Mouse (Mus musculus) lung, postnatal 0 days (tissue): Measurements from ENCODE around the gene Pdap1. TPM values are rescaled to one million over a fixed set of nuclear protein-coding genes. Genes with fewer than 3 reads are reported as not detected.
"Not testable (repeated sequence)": the region's sequence is repeated elsewhere in the genome, so short reads cannot be mapped to it uniquely, and the experiment has no call there.

Experiments used
- ATAC-seq: fragments of 200-750 bp; cut with Nextera tagmentation; 2 replicates; pipeline ENCODE4 v1.8.0; 2017; ENCODE audit warnings: moderate library complexity
- DNase-seq: peaks from one replicate; pipeline ENCODE4 v3.0.0-alpha.2; 2016; ENCODE audit warnings: low spot score
- H3K27ac ChIP-seq: fragments of 300-500 bp; sonication (generic); 2 replicates; pipeline ENCODE4 v1.5.1; 2014; ENCODE audit warnings: antibody characterized with exemption, mild to moderate bottlenecking, low read length, mixed read lengths
- H3K27me3 ChIP-seq: fragments of 300-500 bp; sonication (generic); replicated peaks from 2 replicates; pipeline ENCODE4 v1.6.1; 2014; ENCODE audit warnings: low read length, mixed read lengths; ENCODE audit not compliant: insufficient read depth
- H3K36me3 ChIP-seq: fragments of 300-500 bp; sonication (generic); 2 replicates; pipeline ENCODE4 v1.6.1; 2014; ENCODE audit warnings: low read length, mixed read lengths; ENCODE audit not compliant: insufficient read depth
- H3K4me1 ChIP-seq: fragments of 300-500 bp; sonication (generic); 2 replicates; pipeline ENCODE4 v1.6.1; 2014; ENCODE audit warnings: antibody characterized with exemption, low read depth, low read length, mixed read lengths; ENCODE audit not compliant: insufficient read depth
- H3K4me2 ChIP-seq: fragments of 300-500 bp; sonication (generic); replicated peaks from 2 replicates; pipeline ENCODE4 v1.6.1; 2014; ENCODE audit warnings: low read depth, mild to moderate bottlenecking, low read length, moderate library complexity, mixed read lengths
- H3K4me3 ChIP-seq: fragments of 300-500 bp; sonication (generic); 2 replicates; pipeline ENCODE4 v1.5.1; 2014; ENCODE audit warnings: low read depth, low read length
- H3K9ac ChIP-seq: fragments of 300-500 bp; sonication (generic); replicated peaks from 2 replicates; pipeline ENCODE4 v1.6.1; 2014; ENCODE audit warnings: low read depth, mild to moderate bottlenecking
- H3K9me3 ChIP-seq: fragments of 300-500 bp; sonication (generic); 2 replicates; pipeline ENCODE4 v1.6.1; 2016; ENCODE audit warnings: low read length, mixed read lengths
- CTCF ChIP-seq: IDR thresholded peaks from 2 replicates; pipeline ENCODE4 v1.5.1; 2016; ENCODE audit warnings: antibody characterized with exemption, mild to moderate bottlenecking
- EP300 ChIP-seq: IDR thresholded peaks from 2 replicates; pipeline ENCODE4 v1.6.1; 2016; ENCODE audit warnings: antibody characterized with exemption, mild to moderate bottlenecking, control low read depth
- WGBS: fragments of 180-500 bp; shearing (Covaris S2); extraction: QIAGEN DNeasy Blood & Tissue Kit; methylation state at CpG from one replicate; pipeline ENCODE4 v1.1.7; 2014; 5-methylcytosine and 5-hydroxymethylcytosine counted together
- polyA plus RNA-seq: library from polyadenylated mRNA; unstranded; fragments of >200 nt; fragmentation: Nextera tagmentation; extraction: Ambion mirVana; gene quantifications from 2 replicates; pipeline ENCODE4 v1.2.1, GENCODE M21; 2015

Gene Pdap1
- polyA plus RNA-seq, 1 experiment from 2014 or later, result 47.9 TPM

- WGBS, result 91% methylated on average over 10 of the region's 10 CpGs
- DNase-seq (no peak), ATAC-seq (no peak)
- Histone ChIP-seq H3K4me1 (no peaks in the 10 kb centered on the region), H3K4me3 (no peak overlapping the region), H3K4me2 (no peak overlapping the region), H3K27ac (no peak overlapping the region), H3K9ac (no peak overlapping the region), H3K36me3 (peaks cover 50% of the 10 kb centered on the region), H3K27me3 (no peaks in the 10 kb centered on the region), H3K9me3 (no peaks in the 10 kb centered on the region)
- TF ChIP-seq CTCF (no peak), EP300 (no peak)
Measured at GRCm38 (mm10) chr5:145098340-145098821, 41.7 kb downstream of the Pdap1 start.

GRCm38 (mm10) chr5:145096195-145096594 is 43.8 kb downstream of the Pdap1 start:
- Histone ChIP-seq H3K36me3 (peaks cover 52% of the 10 kb centered on the region), H3K27ac (no peak overlapping the region), H3K9me3 (no peaks in the 10 kb centered on the region), H3K4me2 (no peak overlapping the region), H3K4me3 (no peak overlapping the region), H3K9ac (no peak overlapping the region), H3K4me1 (no peaks in the 10 kb centered on the region), H3K27me3 (no peaks in the 10 kb centered on the region)
- WGBS, result 69% methylated on average over 4 of the region's 4 CpGs
- ATAC-seq (no peak), DNase-seq (no peak)
- TF ChIP-seq CTCF (no peak), EP300 (no peak)

- Histone ChIP-seq H3K9me3 (no peaks in the 10 kb centered on the region), H3K27me3 (no peaks in the 10 kb centered on the region), H3K9ac (no peak overlapping the region), H3K4me3 (no peak overlapping the region), H3K36me3 (peaks cover 9% of the 10 kb centered on the region; the same call in 1 of the 2 replicates), H3K27ac (no peak overlapping the region), H3K4me2 (no peak overlapping the region), H3K4me1 (no peaks in the 10 kb centered on the region)
- TF ChIP-seq CTCF (no peak), EP300 (no peak)
- ATAC-seq, result no peak
- 65% methylated on average over 3 of the region's 3 CpGs for WGBS
- no peak for DNase-seq
Measured at GRCm38 (mm10) chr5:145089878-145090277, 50.2 kb downstream of the Pdap1 start.

- ATAC-seq (no peak), DNase-seq (no peak)
- 93% methylated on average over 2 of the region's 2 CpGs for WGBS
- Histone ChIP-seq H3K9me3 (no peaks in the 10 kb centered on the region), H3K9ac (no peak overlapping the region), H3K27me3 (no peaks in the 10 kb centered on the region), H3K4me3 (no peak overlapping the region), H3K36me3 (peaks cover 8% of the 10 kb centered on the region; the same call in 1 of the 2 replicates), H3K27ac (no peak overlapping the region), H3K4me2 (no peak overlapping the region), H3K4me1 (peaks cover 4% of the 10 kb centered on the region; the same call in 1 of the 2 replicates)
- TF ChIP-seq CTCF (peak; percentile 28), EP300 (no peak)
Measured at GRCm38 (mm10) chr5:145088186-145088585, 51.9 kb downstream of the Pdap1 start.

GRCm38 (mm10) chr5:145084822-145085221 is 55.2 kb downstream of the Pdap1 start:
- peak overlapping the region; percentile 93 for H3K9ac ChIP-seq
- WGBS, result 44% methylated on average over 2 of the region's 2 CpGs
- H3K4me2 ChIP-seq, result peak overlapping the region; percentile 85
- ATAC-seq (no peak), DNase-seq (no peak)
- TF ChIP-seq EP300 (no peak), CTCF (no peak)
- H3K9me3 ChIP-seq, result no peaks in the 10 kb centered on the region
- no peaks in the 10 kb centered on the region for H3K36me3 ChIP-seq
- peak overlapping the region; percentile 89 for H3K4me3 ChIP-seq
- H3K27ac ChIP-seq, result no peak overlapping the region
- H3K27me3 ChIP-seq, result no peaks in the 10 kb centered on the region
- H3K4me1 ChIP-seq, result peaks cover 4% of the 10 kb centered on the region; the same call in 1 of the 2 replicates

GRCm38 (mm10) chr5:145083632-145084451 is 56.2 kb downstream of the Pdap1 start, which contains the start of the genes Arpc1a and Kpna7:
Gene Arpc1a, plus strand, starts transcription at chr5:145083830.
Gene Kpna7, minus strand, starts transcription at chr5:145084030.
- TF ChIP-seq EP300 (no peak), CTCF (no peak)
- Histone ChIP-seq H3K4me2 (peak within 1 kb of the TSS; percentile 85), H3K4me3 (peak within 1 kb of the TSS; percentile 89), H3K9ac (peak within 1 kb of the TSS; percentile 93), H3K9me3 (no peaks in the 10 kb centered on the region), H3K27ac (peak within 1 kb of the TSS; percentile 85), H3K27me3 (no peaks in the 10 kb centered on the region), H3K36me3 (no peaks in the 10 kb centered on the region), H3K4me1 (peaks cover 4% of the 10 kb centered on the region; the same call in 1 of the 2 replicates)
- peak; percentile 98 for ATAC-seq
- DNase-seq, result peak; percentile 98
- under 1% methylated on average over 53 of the region's 54 CpGs for WGBS

- H3K4me2 ChIP-seq, result peak overlapping the region; percentile 85
- H3K36me3 ChIP-seq, H3K9ac ChIP-seq, H3K4me1 ChIP-seq, DNase-seq, H3K9me3 ChIP-seq, H3K27me3 ChIP-seq, ATAC-seq: not testable (repeated sequence)
- H3K27ac ChIP-seq, result peak overlapping the region; percentile 44; the same call in 1 of the 2 replicates
- 55% methylated on average over 6 of the region's 6 CpGs for WGBS
- peak overlapping the region; percentile 89; the same call in 1 of the 2 replicates for H3K4me3 ChIP-seq
Measured at GRCm38 (mm10) chr5:145083201-145083600, 56.8 kb downstream of the Pdap1 start.
